Comparison of ENCODE assay signal across 8 mouse cellular contexts in genomic region chr17:13669206-13669605, GRCm38 (mm10).
DNase-seq lines count a peak whose midpoint lies in the region; ATAC-seq lines count a peak whose summit lies in the region.

No protein-coding gene starts in this region.

- no peak for DNase-seq in heart, postnatal 4 days
- DNase-seq in adrenal gland, adult 8-10 months: peak; percentile 41
- DNase-seq in hindbrain, embryonic 10.5 days (ENCODE audit: low spot score): no peak
- peak; percentile 60 for DNase-seq in right cerebral cortex, postnatal 14 days
- no peak for DNase-seq in cerebellum, postnatal 36 days

- WGBS in heart, embryonic 16.5 days: 25% methylated on average over 8 of the region's 8 CpGs
- 33% methylated on average over 8 of the region's 8 CpGs for WGBS in hindbrain, embryonic 10.5 days
- 22% methylated on average over 8 of the region's 8 CpGs for WGBS in lung, embryonic 15.5 days

- no peak overlapping the region for H3K9ac ChIP-seq in heart, embryonic 16.5 days (ENCODE audit: low read length)
- H3K9ac ChIP-seq in lung, embryonic 15.5 days: no peak overlapping the region

- peaks cover 28% of the 10 kb centered on the region for H3K4me1 ChIP-seq in heart, embryonic 16.5 days (ENCODE audit: control insufficient read depth, insufficient read depth, low read length)
- H3K4me1 ChIP-seq in hindbrain, embryonic 10.5 days (replicated peaks): peaks cover 62% of the 10 kb centered on the region
- peaks cover 22% of the 10 kb centered on the region for H3K4me1 ChIP-seq in lung, embryonic 15.5 days

- H3K27me3 ChIP-seq in heart, embryonic 16.5 days (ENCODE audit: control insufficient read depth, insufficient read depth, low read length): no peaks in the 10 kb centered on the region
- H3K27me3 ChIP-seq in hindbrain, embryonic 10.5 days (ENCODE audit: insufficient read depth, poor library complexity, severe bottlenecking): no peaks in the 10 kb centered on the region
- no peaks in the 10 kb centered on the region for H3K27me3 ChIP-seq in lung, embryonic 15.5 days

- peak overlapping the region; percentile 56 for H3K4me2 ChIP-seq in heart, embryonic 16.5 days (ENCODE audit: low read depth, low read length)
- no peak overlapping the region; the same call in 1 of the 2 replicates for H3K4me2 ChIP-seq in lung, embryonic 15.5 days

- no peak overlapping the region for H3K4me3 ChIP-seq in heart, embryonic 16.5 days (ENCODE audit: low read length)
- peak overlapping the region; percentile 34; the same call in 1 of the 2 replicates for H3K4me3 ChIP-seq in hindbrain, embryonic 10.5 days
- H3K4me3 ChIP-seq in lung, embryonic 15.5 days: no peak overlapping the region

- H3K27ac ChIP-seq in heart, embryonic 16.5 days (ENCODE audit: low read length): no peak overlapping the region
- peak overlapping the region; percentile 90 for H3K27ac ChIP-seq in hindbrain, embryonic 10.5 days
- 0 out of 2 replicates have a peak overlapping the region, but pooled peaks have one; percentile 18 for H3K27ac ChIP-seq in lung, embryonic 15.5 days

- H3K36me3 ChIP-seq in heart, embryonic 16.5 days (ENCODE audit: control insufficient read depth, insufficient read depth): no peaks in the 10 kb centered on the region
- no peaks in the 10 kb centered on the region for H3K36me3 ChIP-seq in hindbrain, embryonic 10.5 days
- no peaks in the 10 kb centered on the region for H3K36me3 ChIP-seq in lung, embryonic 15.5 days

- no peaks in the 10 kb centered on the region for H3K9me3 ChIP-seq in heart, embryonic 16.5 days (replicated peaks; ENCODE audit: control insufficient read depth, low read length)
- no peaks in the 10 kb centered on the region for H3K9me3 ChIP-seq in hindbrain, embryonic 10.5 days
- H3K9me3 ChIP-seq in lung, embryonic 15.5 days: no peaks in the 10 kb centered on the region

- ATAC-seq in heart, embryonic 16.5 days (replicated peaks; ENCODE audit: extremely low read depth, insufficient read depth, low FRiP score): no peak
- no peak for ATAC-seq in lung, embryonic 15.5 days (ENCODE audit: borderline replicate concordance, extremely low read depth, low FRiP score, low TSS enrichment)
- ATAC-seq in monocyte, adult 5-6 weeks (replicated peaks; ENCODE audit: insufficient number of reproducible peaks, low FRiP score, low TSS enrichment, poor library complexity, severe bottlenecking): no peak

Comparison
In these comparisons a context has a peak if more than half of its experiments do, and no peak if none do; other contexts are left out.
1. DNase-seq: peak in adrenal gland, adult 8-10 months (single experiment) and right cerebral cortex, postnatal 14 days (single experiment); none in heart, postnatal 4 days (single experiment), hindbrain, embryonic 10.5 days (single experiment) and cerebellum, postnatal 36 days (0 of 2).